Mouse (Mus musculus): ENCODE measurements around the gene Slc52a3.

Slc52a3 gene

GRCm38 (mm10) chr2:151996229-151997189 lies at the start of gene Slc52a3:
Gene Slc52a3 (plus strand): TSS chr2:151996511.
- no peak for DNase-seq (ENCODE audit: low spot score)

- DNase-seq (ENCODE audit: low spot score), result no peak
These were observed 48.7 kb upstream of the Slc52a3 start for GRCm38 (mm10) chr2:151947617-151948016.

GRCm38 (mm10) chr2:151948311-151948710 lies 48.0 kb upstream of the Slc52a3 start:
- DNase-seq (ENCODE audit: low spot score), result no peak

GRCm38 (mm10) chr2:151949082-151949774 lies 47.1 kb upstream of the Slc52a3 start:
- DNase-seq (ENCODE audit: low spot score), result no peak

GRCm38 (mm10) chr2:151953665-151954064 lies 42.6 kb upstream of the Slc52a3 start:
- DNase-seq (ENCODE audit: low spot score), result no peak

- DNase-seq (ENCODE audit: low spot score), result no peak
These were observed 39.7 kb upstream of the Slc52a3 start for GRCm38 (mm10) chr2:151956500-151957137.

- DNase-seq (ENCODE audit: low spot score), result peak; percentile 26
These were observed 37.0 kb upstream of the Slc52a3 start for GRCm38 (mm10) chr2:151959274-151959673.

GRCm38 (mm10) chr2:151961284-151962196 lies 34.8 kb upstream of the Slc52a3 start:
- DNase-seq (ENCODE audit: low spot score), result no peak

- DNase-seq (ENCODE audit: low spot score), result peak; percentile 49
These were observed 33.8 kb upstream of the Slc52a3 start for GRCm38 (mm10) chr2:151962474-151962873.

- DNase-seq (ENCODE audit: low spot score), result no peak
These were observed 33.0 kb upstream of the Slc52a3 start for GRCm38 (mm10) chr2:151963319-151963718.

GRCm38 (mm10) chr2:151964052-151964451 lies 32.3 kb upstream of the Slc52a3 start:
- DNase-seq (ENCODE audit: low spot score), result no peak

GRCm38 (mm10) chr2:151967176-151967750 lies 29.0 kb upstream of the Slc52a3 start:
- DNase-seq (ENCODE audit: low spot score), result no peak

- no peak for DNase-seq (ENCODE audit: low spot score)
These were observed 28.5 kb upstream of the Slc52a3 start for GRCm38 (mm10) chr2:151967792-151968191.

GRCm38 (mm10) chr2:151968451-151968850 lies 27.9 kb upstream of the Slc52a3 start:
- no peak for DNase-seq (ENCODE audit: low spot score)

GRCm38 (mm10) chr2:151968986-151969385 lies 27.3 kb upstream of the Slc52a3 start:
- DNase-seq (ENCODE audit: low spot score), result no peak

- DNase-seq (ENCODE audit: low spot score), result no peak
These were observed 26.9 kb upstream of the Slc52a3 start for GRCm38 (mm10) chr2:151969396-151969795.

GRCm38 (mm10) chr2:151970191-151971172 lies 25.8 kb upstream of the Slc52a3 start:
- no peak for DNase-seq (ENCODE audit: low spot score)

GRCm38 (mm10) chr2:151971748-151972147 lies 24.6 kb upstream of the Slc52a3 start:
- no peak for DNase-seq (ENCODE audit: low spot score)

GRCm38 (mm10) chr2:151972880-151973594 lies 23.3 kb upstream of the Slc52a3 start:
- no peak for DNase-seq (ENCODE audit: low spot score)
